Mouse (Mus musculus): ENCODE measurements around the gene Mbnl2. TPM values are rescaled to one million over a fixed set of nuclear protein-coding genes. Genes with fewer than 3 reads are reported as not detected.

The Mbnl2 gene
- polyA plus RNA-seq, 1 experiment from 2014 or later = 146 TPM

- no peak for ATAC-seq (ENCODE audit: insufficient number of reproducible peaks, insufficient read depth, low FRiP score, low TSS enrichment, low read depth)
- Histone ChIP-seq H3K36me3 (peaks cover 25% of the 10 kb centered on the region), H3K27ac (no peak overlapping the region), H3K4me2 (no peak overlapping the region), H3K27me3 (no peaks in the 10 kb centered on the region), H3K9ac (no peak overlapping the region), H3K9me3 (no peaks in the 10 kb centered on the region), H3K4me1 (peaks cover 76% of the 10 kb centered on the region), H3K4me3 (no peak overlapping the region)
- WGBS = 68% methylated on average over 9 of the region's 9 CpGs
Observed at GRCm38 (mm10) chr14:120335366-120335765, 59.9 kb downstream of the Mbnl2 start.

GRCm38 (mm10) chr14:120335871-120336270, 60.4 kb downstream of the Mbnl2 start:
- H3K27me3 ChIP-seq = no peaks in the 10 kb centered on the region
- H3K9ac ChIP-seq = no peak overlapping the region
- H3K4me1 ChIP-seq = peaks cover 71% of the 10 kb centered on the region
- H3K36me3 ChIP-seq = peaks cover 22% of the 10 kb centered on the region
- H3K4me3 ChIP-seq = no peak overlapping the region
- WGBS = 45% methylated on average over 6 of the region's 6 CpGs
- H3K4me2 ChIP-seq = no peak overlapping the region
- H3K27ac ChIP-seq = no peak overlapping the region
- ATAC-seq (ENCODE audit: insufficient number of reproducible peaks, insufficient read depth, low FRiP score, low TSS enrichment, low read depth) = no peak
- H3K9me3 ChIP-seq = no peaks in the 10 kb centered on the region

GRCm38 (mm10) chr14:120336380-120336779, 60.9 kb downstream of the Mbnl2 start:
- Histone ChIP-seq H3K9ac (no peak overlapping the region), H3K27ac (peak overlapping the region; percentile 8; the same call in 1 of the 2 replicates), H3K4me3 (no peak overlapping the region), H3K27me3 (no peaks in the 10 kb centered on the region), H3K4me2 (no peak overlapping the region), H3K36me3 (peaks cover 20% of the 10 kb centered on the region), H3K4me1 (peaks cover 71% of the 10 kb centered on the region), H3K9me3 (no peaks in the 10 kb centered on the region)
- 54% methylated on average over 7 of the region's 7 CpGs for WGBS
- no peak for ATAC-seq (ENCODE audit: insufficient number of reproducible peaks, insufficient read depth, low FRiP score, low TSS enrichment, low read depth)

GRCm38 (mm10) chr14:120336841-120337240, 61.4 kb downstream of the Mbnl2 start:
- H3K27me3 ChIP-seq = no peaks in the 10 kb centered on the region
- WGBS = 76% methylated on average over 8 of the region's 8 CpGs
- H3K27ac ChIP-seq = peak overlapping the region; percentile 8; the same call in 1 of the 2 replicates
- ATAC-seq (ENCODE audit: insufficient number of reproducible peaks, insufficient read depth, low FRiP score, low TSS enrichment, low read depth) = no peak
- no peaks in the 10 kb centered on the region for H3K9me3 ChIP-seq
- H3K4me3 ChIP-seq = no peak overlapping the region
- no peak overlapping the region for H3K9ac ChIP-seq
- H3K4me1 ChIP-seq = peaks cover 74% of the 10 kb centered on the region
- H3K4me2 ChIP-seq = no peak overlapping the region
- 0 out of 2 replicates have a peak, but pooled peaks cover 19% of the 10 kb centered on the region for H3K36me3 ChIP-seq

GRCm38 (mm10) chr14:120337731-120338462, 62.4 kb downstream of the Mbnl2 start:
- Histone ChIP-seq H3K36me3 (0 out of 2 replicates have a peak, but pooled peaks cover 19% of the 10 kb centered on the region), H3K9ac (no peak overlapping the region), H3K27ac (peak overlapping the region; percentile 64), H3K4me1 (peaks cover 73% of the 10 kb centered on the region), H3K4me3 (no peak overlapping the region), H3K9me3 (no peaks in the 10 kb centered on the region), H3K4me2 (peak overlapping the region; percentile 5; the same call in 1 of the 2 replicates), H3K27me3 (no peaks in the 10 kb centered on the region)
- 44% methylated on average over 7 of the region's 7 CpGs for WGBS
- no peak for ATAC-seq (ENCODE audit: insufficient number of reproducible peaks, insufficient read depth, low FRiP score, low TSS enrichment, low read depth)

- Histone ChIP-seq H3K9ac (no peak overlapping the region), H3K4me3 (no peak overlapping the region), H3K4me2 (no peak overlapping the region), H3K27ac (no peak overlapping the region), H3K36me3 (0 out of 2 replicates have a peak, but pooled peaks cover 18% of the 10 kb centered on the region), H3K4me1 (peaks cover 65% of the 10 kb centered on the region), H3K27me3 (no peaks in the 10 kb centered on the region), H3K9me3 (no peaks in the 10 kb centered on the region)
- ATAC-seq (ENCODE audit: insufficient number of reproducible peaks, insufficient read depth, low FRiP score, low TSS enrichment, low read depth) = no peak
- WGBS = 69% methylated on average over 3 of the region's 3 CpGs
Observed at GRCm38 (mm10) chr14:120338706-120339105, 63.2 kb downstream of the Mbnl2 start.

GRCm38 (mm10) chr14:120341912-120342311, 66.4 kb downstream of the Mbnl2 start:
- H3K9ac ChIP-seq = no peak overlapping the region
- peaks cover 32% of the 10 kb centered on the region for H3K36me3 ChIP-seq
- no peak for ATAC-seq (ENCODE audit: insufficient number of reproducible peaks, insufficient read depth, low FRiP score, low TSS enrichment, low read depth)
- H3K27ac ChIP-seq = no peak overlapping the region; the same call in 1 of the 2 replicates
- no peak overlapping the region for H3K4me2 ChIP-seq
- H3K4me3 ChIP-seq = no peak overlapping the region
- peaks cover 34% of the 10 kb centered on the region for H3K4me1 ChIP-seq
- 66% methylated on average over 6 of the region's 6 CpGs for WGBS
- H3K9me3 ChIP-seq = peaks cover 9% of the 10 kb centered on the region
- no peaks in the 10 kb centered on the region for H3K27me3 ChIP-seq

- H3K9ac ChIP-seq = no peak overlapping the region
- peaks cover 30% of the 10 kb centered on the region for H3K4me1 ChIP-seq
- H3K4me3 ChIP-seq = no peak overlapping the region
- no peak for ATAC-seq (ENCODE audit: insufficient number of reproducible peaks, insufficient read depth, low FRiP score, low TSS enrichment, low read depth)
- H3K27me3 ChIP-seq = no peaks in the 10 kb centered on the region
- peaks cover 36% of the 10 kb centered on the region for H3K36me3 ChIP-seq
- no peak overlapping the region; the same call in 1 of the 2 replicates for H3K27ac ChIP-seq
- no peak overlapping the region for H3K4me2 ChIP-seq
- 69% methylated on average over 7 of the region's 7 CpGs for WGBS
- H3K9me3 ChIP-seq = peaks cover 13% of the 10 kb centered on the region
Observed at GRCm38 (mm10) chr14:120342321-120342720, 66.9 kb downstream of the Mbnl2 start.

GRCm38 (mm10) chr14:120344641-120345040, 69.2 kb downstream of the Mbnl2 start:
- H3K27ac ChIP-seq = no peak overlapping the region
- peaks cover 22% of the 10 kb centered on the region for H3K4me1 ChIP-seq
- no peak overlapping the region for H3K4me2 ChIP-seq
- no peak for ATAC-seq (ENCODE audit: insufficient number of reproducible peaks, insufficient read depth, low FRiP score, low TSS enrichment, low read depth)
- H3K4me3 ChIP-seq = no peak overlapping the region
- no peaks in the 10 kb centered on the region for H3K27me3 ChIP-seq
- H3K9ac ChIP-seq = no peak overlapping the region
- H3K9me3 ChIP-seq = peaks cover 13% of the 10 kb centered on the region
- peaks cover 54% of the 10 kb centered on the region for H3K36me3 ChIP-seq
- 90% methylated on average over 4 of the region's 4 CpGs for WGBS

GRCm38 (mm10) chr14:120347410-120348315, 72.2 kb downstream of the Mbnl2 start:
- H3K36me3 ChIP-seq = peaks cover 51% of the 10 kb centered on the region
- 0 out of 2 replicates have a peak overlapping the region, but pooled peaks have one; percentile 39 for H3K27ac ChIP-seq
- no peak for ATAC-seq (ENCODE audit: insufficient number of reproducible peaks, insufficient read depth, low FRiP score, low TSS enrichment, low read depth)
- peaks cover 13% of the 10 kb centered on the region for H3K9me3 ChIP-seq
- no peak overlapping the region for H3K4me2 ChIP-seq
- peaks cover 18% of the 10 kb centered on the region for H3K4me1 ChIP-seq
- 55% methylated on average over 11 of the region's 11 CpGs for WGBS
- H3K9ac ChIP-seq = no peak overlapping the region
- no peak overlapping the region for H3K4me3 ChIP-seq
- no peaks in the 10 kb centered on the region for H3K27me3 ChIP-seq

GRCm38 (mm10) chr14:120349332-120349731, 73.9 kb downstream of the Mbnl2 start:
- no peak overlapping the region for H3K27ac ChIP-seq
- WGBS = 91% methylated on average over 4 of the region's 4 CpGs
- peaks cover 35% of the 10 kb centered on the region for H3K4me1 ChIP-seq
- H3K9me3 ChIP-seq = peaks cover 13% of the 10 kb centered on the region
- no peaks in the 10 kb centered on the region for H3K27me3 ChIP-seq
- H3K9ac ChIP-seq = no peak overlapping the region
- H3K4me3 ChIP-seq = no peak overlapping the region
- H3K36me3 ChIP-seq = peaks cover 43% of the 10 kb centered on the region
- no peak for ATAC-seq (ENCODE audit: insufficient number of reproducible peaks, insufficient read depth, low FRiP score, low TSS enrichment, low read depth)
- no peak overlapping the region for H3K4me2 ChIP-seq
